Mouse (Mus musculus) left cerebral cortex, postnatal 36 days (tissue): ENCODE measurements around the gene Zfp583. TPM values are rescaled to one million over a fixed set of nuclear protein-coding genes. Genes with fewer than 3 reads are reported as not detected.
"Not testable (repeated sequence)": the region's sequence is repeated elsewhere in the genome, so short reads cannot be mapped to it uniquely, and the experiment has no call there.

ENCODE experiments used
- DNase-seq, 2 experiments: peaks; one replicate each; pipeline ENCODE4 v3.0.0; 2021 to 2022; ENCODE audit warnings: low spot score in 2 of 2, mixed read lengths in 1 of 2
- intact Hi-C: fragments of 180-260 bp; cut with DNase I; formaldehyde crosslinking; loops from one replicate; pipeline ENCODE4 v1.15.1; 2025
- total RNA-seq, 2 experiments: library from RNA; stranded (reverse); gene quantifications; 2 replicates each; pipeline ENCODE4 v1.2.3; 2021

Zfp583 gene
- total RNA-seq, 2 experiments from 2014 or later: 9.0 to 11.2 TPM

DNA sequence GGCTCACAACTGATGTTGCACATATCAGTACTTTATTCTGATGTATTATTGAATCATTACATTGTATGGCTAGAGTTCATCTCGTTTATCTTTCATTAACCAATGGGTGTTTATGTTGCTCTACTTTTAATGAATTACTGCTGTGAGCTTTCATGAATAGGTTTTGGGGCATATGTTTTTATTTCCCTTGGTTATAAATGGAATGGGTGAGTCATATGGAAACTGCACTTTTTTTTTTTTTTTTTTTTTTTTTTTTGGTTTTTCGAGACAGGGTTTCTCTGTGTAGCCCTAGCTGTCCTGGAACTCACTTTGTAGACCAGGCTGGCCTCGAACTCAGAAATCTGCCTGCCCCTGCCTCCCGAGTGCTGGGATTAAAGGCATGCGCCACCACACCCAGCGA lies 40.0 kb downstream of the Zfp583 start:
- DNase-seq, intact Hi-C loops: not testable (repeated sequence)

DNA sequence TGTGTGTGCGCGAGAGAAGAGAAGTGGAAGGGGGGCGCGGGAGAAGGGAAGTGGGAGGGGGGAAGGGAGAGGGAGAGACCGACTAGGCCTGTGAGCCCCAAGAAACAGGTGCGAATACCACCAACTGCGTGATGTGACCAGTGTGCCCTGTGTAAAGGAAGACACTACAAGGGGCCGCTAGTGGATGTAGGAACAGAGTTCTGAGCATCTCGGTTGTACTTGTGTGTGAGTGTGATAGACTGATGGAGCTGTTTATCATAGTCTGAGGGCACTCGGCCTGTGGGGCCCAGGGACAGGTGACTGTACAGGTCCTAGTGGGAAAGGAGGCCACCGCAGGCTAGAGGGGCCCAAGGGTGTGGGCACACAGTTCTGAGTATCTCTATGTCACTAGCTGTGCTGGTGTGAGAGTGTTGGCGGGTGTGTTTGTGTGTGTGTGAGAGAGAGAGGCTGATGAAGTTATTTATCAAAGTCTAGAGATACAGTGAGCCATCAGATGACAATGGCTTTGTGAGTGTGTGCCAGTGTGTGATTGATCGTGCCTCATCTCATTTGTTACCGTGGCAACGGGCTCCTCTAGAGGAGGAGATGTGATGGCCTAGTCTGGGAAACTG lies 44.1 kb downstream of the Zfp583 start:
- peak; percentile 23 to 29 for DNase-seq
- intact Hi-C loops: loop anchor here (5.0 to 10.0 kb wide), 2 partner anchors 45 to 162 kb away; partner anchors contain the start of gene Zfp583

GRCm38 (mm10) chr7:6285842-6286705 lies 45.0 kb downstream of the Zfp583 start, which contains the start of gene Zfp667:
TSS of gene Zfp667 (plus strand) at chr7:6286579.
- peak; percentile 96 to 97 for DNase-seq
- intact Hi-C loops: loop anchor here (5.0 to 10.0 kb wide), 2 partner anchors 46 to 161 kb away; partner anchors contain the start of gene Zfp583

DNA sequence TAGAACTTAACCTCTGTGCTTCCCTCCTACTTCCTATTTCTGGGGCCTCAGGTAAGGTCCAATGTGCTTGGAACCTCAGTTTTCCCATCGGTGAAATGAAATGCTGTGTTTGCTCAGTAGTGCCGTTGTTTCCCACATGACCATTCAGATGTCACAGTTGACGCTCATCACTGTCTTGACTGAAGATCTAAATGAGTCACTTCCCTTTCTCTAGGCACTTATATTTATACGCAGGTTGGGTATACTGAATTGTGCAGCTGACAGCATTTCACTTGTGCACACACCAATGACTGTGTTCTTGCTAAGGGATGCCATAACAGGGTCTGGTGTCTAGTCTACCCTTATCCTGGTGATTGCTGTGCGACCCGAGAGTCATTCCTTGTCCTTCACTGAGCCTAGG lies 45.7 kb downstream of the Zfp583 start:
- intact Hi-C loops: loop anchor here (5.0 to 10.0 kb wide), 2 partner anchors 47 to 161 kb away; partner anchors contain the start of gene Zfp583
- no peak for DNase-seq

DNA sequence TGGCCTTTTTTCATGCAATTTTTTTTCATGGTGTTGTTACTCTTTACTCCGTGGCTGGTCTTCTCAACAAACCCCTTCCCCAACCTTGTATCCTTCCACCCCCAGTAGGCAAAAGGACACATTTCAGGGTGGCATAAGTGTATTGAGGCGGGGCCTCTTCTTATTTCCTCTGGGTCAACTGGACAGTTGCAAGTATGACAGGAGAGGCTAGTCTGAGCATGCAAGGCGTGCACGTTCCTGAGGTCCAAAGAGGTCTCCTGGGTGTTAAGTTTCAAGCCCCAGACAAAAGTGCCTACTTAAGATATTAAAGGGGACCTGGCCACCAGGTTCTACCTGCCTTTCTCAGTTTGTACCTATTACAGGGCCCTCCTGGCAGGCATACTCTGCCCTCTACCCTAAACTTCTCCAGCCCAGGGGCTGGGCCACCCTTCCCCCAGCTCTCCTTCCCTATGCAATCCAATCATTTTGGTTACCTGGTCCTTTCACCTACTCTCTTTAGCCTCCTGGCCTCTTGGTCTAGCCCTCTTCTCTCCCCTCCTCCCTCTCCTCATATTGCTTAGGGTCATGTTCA lies 46.6 kb downstream of the Zfp583 start:
- intact Hi-C loops: loop anchor here (5.0 to 10.0 kb wide), 2 partner anchors 48 to 160 kb away; partner anchors contain the start of gene Zfp583
- no peak for DNase-seq

- peak; percentile 84 to 86 for DNase-seq
- intact Hi-C loops: loop anchor here (2.0 to 10.0 kb wide), 4 partner anchors 43 to 1015 kb away; partner anchors contain the start of gene Zfp444
Observed at GRCm38 (mm10) chr7:6283451-6284075, 47.5 kb downstream of the Zfp583 start.

DNA sequence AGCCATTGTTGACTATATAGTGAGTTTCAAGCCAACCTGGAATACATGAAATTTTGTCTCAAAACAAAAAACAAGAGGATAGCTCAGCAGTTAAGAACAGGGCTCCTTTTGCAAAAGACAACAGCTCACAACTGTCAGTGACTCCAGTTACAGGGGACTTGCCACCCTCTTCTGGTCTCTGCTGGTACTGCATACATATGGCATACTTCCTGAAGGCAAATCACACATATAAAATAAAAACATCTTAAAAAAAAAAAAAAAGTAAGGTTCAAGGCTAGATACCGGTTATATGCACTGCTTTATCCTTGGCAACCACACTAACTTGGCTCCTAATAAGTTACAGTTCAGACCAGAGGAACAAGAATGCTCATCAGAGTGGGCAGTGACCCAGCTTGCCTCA lies 48.3 kb downstream of the Zfp583 start:
- intact Hi-C loops: loop anchor here (2.0 to 10.0 kb wide), 4 partner anchors 42 to 1016 kb away; partner anchors contain the start of gene Zfp444
- peak; percentile 40 to 55 for DNase-seq

- intact Hi-C loops: no loop called here
- no peak for DNase-seq
Observed at GRCm38 (mm10) chr7:6277906-6278305, 53.2 kb downstream of the Zfp583 start.

DNA sequence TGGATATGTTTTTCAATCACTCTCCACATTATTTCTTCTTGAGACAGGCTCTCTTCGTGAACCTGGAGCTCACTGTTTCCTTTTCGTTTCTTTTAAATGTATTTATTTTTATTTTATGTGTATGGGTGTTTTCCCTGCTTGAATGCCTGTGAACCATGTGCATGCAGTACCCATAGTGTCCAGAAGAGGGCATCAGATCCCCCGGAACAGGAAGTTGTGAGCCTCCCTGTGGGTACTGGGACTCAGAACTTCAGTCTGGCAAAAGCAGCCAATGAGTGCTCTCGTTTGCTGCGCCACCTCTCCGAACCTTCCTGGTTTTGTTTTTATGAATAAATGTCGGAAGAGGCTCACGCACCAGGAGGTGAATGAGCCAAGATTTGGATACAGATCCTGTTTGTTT lies 65.4 kb downstream of the Zfp583 start:
- intact Hi-C loops: no loop called here
- no peak for DNase-seq

Other genes with a start within 250 kb of the Zfp583 start
- gene Zfp787, start 175.3 kb downstream of the Zfp583 start, total RNA-seq: 10 to 100 TPM; 26.1 to 29.0 TPM
- gene Zfp444, start 159.1 kb downstream of the Zfp583 start, total RNA-seq: 10 to 100 TPM; 59.9 to 62.9 TPM
- gene Galp, start 134.2 kb downstream of the Zfp583 start, total RNA-seq: not detected
- not detected for gene Zscan5b, start 109.0 kb downstream of the Zfp583 start, total RNA-seq
- not detected for gene Epp13, start 78.6 kb downstream of the Zfp583 start, total RNA-seq
- 10 to 100 TPM; 10.4 to 11.1 TPM for gene Zfp667, start 44.7 kb downstream of the Zfp583 start, total RNA-seq
- gene Gm3854, start 12.5 kb upstream of the Zfp583 start, total RNA-seq: 1 to 10 TPM; 5.4 to 7.8 TPM
- 1 to 10 TPM; 4.4 to 4.6 TPM for gene Zfp78, start 32.0 kb upstream of the Zfp583 start, total RNA-seq
- 1 to 10 TPM; 4.3 to 8.2 TPM for gene Zfp28, start 52.0 kb upstream of the Zfp583 start, total RNA-seq
- 10 to 100 TPM; 13.5 to 14.7 TPM for gene Smim17, start 67.4 kb upstream of the Zfp583 start, total RNA-seq
- under 1 TPM; 0.12 to 0.18 TPM for gene Gm20715, start 79.0 kb upstream of the Zfp583 start, total RNA-seq
- 1 to 10 TPM; 1.0 to 1.2 TPM for gene Olfr1344, start 107.4 kb upstream of the Zfp583 start, total RNA-seq
- gene Olfr1336, start 124.9 kb upstream of the Zfp583 start, total RNA-seq: under 1 TPM; 0.05 to 0.14 TPM
- not detected for gene Olfr1346, start 135.8 kb upstream of the Zfp583 start, total RNA-seq
- not detected for gene Olfr5, start 155.7 kb upstream of the Zfp583 start, total RNA-seq
- not detected for gene Olfr1347, start 168.5 kb upstream of the Zfp583 start, total RNA-seq
- not detected for gene Olfr1348, start 177.5 kb upstream of the Zfp583 start, total RNA-seq
- gene Olfr1349, start 191.7 kb upstream of the Zfp583 start, total RNA-seq: not detected
- not detected for gene Olfr1350, start 233.6 kb upstream of the Zfp583 start, total RNA-seq